Mouse (Mus musculus) kidney, adult 18-20 months (tissue): Measurements from ENCODE around the gene Lurap1l.
"Not testable (repeated sequence)": the region's sequence is repeated elsewhere in the genome, so short reads cannot be mapped to it uniquely, and the experiment has no call there.

ENCODE experiments used
- DNase-seq: peaks from one replicate; pipeline ENCODE4 v3.0.0; 2021

Lurap1l gene

GRCm38 (mm10) chr4:80910481-80910870 is at the start of gene Lurap1l:
Gene Lurap1l, plus strand, starts transcription at chr4:80910646.
- DNase-seq = peak; percentile 76

- DNase-seq = no peak
These were observed 47.5 kb upstream of the Lurap1l start for GRCm38 (mm10) chr4:80862962-80863361.

- no peak for DNase-seq
These were observed 46.5 kb upstream of the Lurap1l start for GRCm38 (mm10) chr4:80863906-80864305.

- peak; percentile 8 for DNase-seq
These were observed 45.9 kb upstream of the Lurap1l start for GRCm38 (mm10) chr4:80864511-80864922.

GRCm38 (mm10) chr4:80866065-80866464 is 44.4 kb upstream of the Lurap1l start:
- DNase-seq = no peak

- DNase-seq = no peak
These were observed 40.8 kb upstream of the Lurap1l start for GRCm38 (mm10) chr4:80869598-80869997.

- peak; percentile 11 for DNase-seq
These were observed 37.4 kb upstream of the Lurap1l start for GRCm38 (mm10) chr4:80872847-80873644.

GRCm38 (mm10) chr4:80874121-80874859 is 36.2 kb upstream of the Lurap1l start:
- DNase-seq = no peak

GRCm38 (mm10) chr4:80875055-80875454 is 35.4 kb upstream of the Lurap1l start:
- no peak for DNase-seq

GRCm38 (mm10) chr4:80881996-80882599 is 28.3 kb upstream of the Lurap1l start:
- DNase-seq = no peak

- no peak for DNase-seq
These were observed 23.8 kb upstream of the Lurap1l start for GRCm38 (mm10) chr4:80886631-80887030.

GRCm38 (mm10) chr4:80891004-80891403 is 19.4 kb upstream of the Lurap1l start:
- no peak for DNase-seq

- DNase-seq = no peak
These were observed 15.1 kb upstream of the Lurap1l start for GRCm38 (mm10) chr4:80895278-80895894.

GRCm38 (mm10) chr4:80906726-80907125 is 3.7 kb upstream of the Lurap1l start:
- DNase-seq = no peak

GRCm38 (mm10) chr4:80907973-80908372 is 2.5 kb upstream of the Lurap1l start:
- no peak for DNase-seq

- no peak for DNase-seq
These were observed 1.5 kb upstream of the Lurap1l start for GRCm38 (mm10) chr4:80908902-80909301.

GRCm38 (mm10) chr4:80910871-80911701 is 640 bp downstream of the Lurap1l start:
- peak; percentile 67 for DNase-seq

- DNase-seq = peak; percentile 88
These were observed 1.5 kb downstream of the Lurap1l start for GRCm38 (mm10) chr4:80911706-80912540.

GRCm38 (mm10) chr4:80915211-80915610 is 4.8 kb downstream of the Lurap1l start:
- DNase-seq = no peak

- no peak for DNase-seq
These were observed 6.2 kb downstream of the Lurap1l start for GRCm38 (mm10) chr4:80916695-80917094.

GRCm38 (mm10) chr4:80917128-80917527 is 6.7 kb downstream of the Lurap1l start:
- not testable (repeated sequence) for DNase-seq
